Mouse (Mus musculus): ENCODE measurements around the gene Kremen1.
A peak's percentile ranks its signal among the peaks of the same experiment; 100 is the strongest.

Gene Kremen1

GRCm38 (mm10) chr11:5215401-5216187 is 45.8 kb downstream of the Kremen1 start:
- no peak for DNase-seq (ENCODE audit: low read depth)

DNA sequence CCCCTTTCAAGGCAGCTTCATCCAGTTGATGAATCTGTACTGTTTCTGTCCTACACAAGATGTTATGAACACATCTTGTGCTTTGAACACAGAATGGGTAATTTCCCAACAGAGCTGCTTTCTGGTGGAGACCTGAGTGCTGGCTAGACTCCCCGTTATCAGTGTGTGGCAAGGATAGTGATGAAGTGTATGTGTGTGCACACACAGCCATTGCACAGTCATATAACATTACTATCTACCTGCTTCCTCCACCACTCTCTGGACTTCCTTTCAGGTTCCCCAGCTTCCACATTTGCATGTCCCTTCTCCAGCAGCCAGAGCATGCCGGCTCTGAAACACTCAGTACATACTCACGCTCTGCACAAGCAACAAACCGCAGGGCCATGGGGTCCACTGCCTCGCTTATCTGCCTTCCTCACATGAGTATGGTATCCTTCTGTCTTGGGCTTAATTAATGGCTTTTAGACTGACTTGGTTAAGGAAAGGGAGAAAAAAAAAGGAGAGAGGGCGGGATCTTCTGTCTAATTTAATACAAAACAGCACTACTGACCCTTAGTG is 46.8 kb downstream of the Kremen1 start:
- DNase-seq (ENCODE audit: low read depth) = no peak

DNA sequence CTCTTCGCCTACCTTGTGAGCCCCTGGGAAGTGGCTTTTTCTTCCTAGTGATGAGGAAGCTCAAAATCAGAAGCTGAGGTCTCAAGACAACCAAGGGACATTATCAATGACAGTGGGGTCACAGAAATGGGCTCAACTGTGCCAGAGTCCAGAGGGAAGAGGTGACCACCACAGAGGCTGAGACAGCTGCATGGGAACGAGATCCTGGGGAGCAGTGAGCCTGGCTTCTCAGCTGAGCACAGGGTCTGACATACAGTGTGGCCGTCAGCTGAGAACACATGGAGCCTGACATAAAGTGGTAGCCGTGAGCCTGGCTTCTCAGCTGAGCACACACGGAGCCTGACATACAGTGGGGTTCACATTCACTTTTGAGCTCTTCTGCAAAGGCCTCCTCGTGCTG is 58.3 kb downstream of the Kremen1 start:
- no peak for DNase-seq (ENCODE audit: low read depth)

DNA sequence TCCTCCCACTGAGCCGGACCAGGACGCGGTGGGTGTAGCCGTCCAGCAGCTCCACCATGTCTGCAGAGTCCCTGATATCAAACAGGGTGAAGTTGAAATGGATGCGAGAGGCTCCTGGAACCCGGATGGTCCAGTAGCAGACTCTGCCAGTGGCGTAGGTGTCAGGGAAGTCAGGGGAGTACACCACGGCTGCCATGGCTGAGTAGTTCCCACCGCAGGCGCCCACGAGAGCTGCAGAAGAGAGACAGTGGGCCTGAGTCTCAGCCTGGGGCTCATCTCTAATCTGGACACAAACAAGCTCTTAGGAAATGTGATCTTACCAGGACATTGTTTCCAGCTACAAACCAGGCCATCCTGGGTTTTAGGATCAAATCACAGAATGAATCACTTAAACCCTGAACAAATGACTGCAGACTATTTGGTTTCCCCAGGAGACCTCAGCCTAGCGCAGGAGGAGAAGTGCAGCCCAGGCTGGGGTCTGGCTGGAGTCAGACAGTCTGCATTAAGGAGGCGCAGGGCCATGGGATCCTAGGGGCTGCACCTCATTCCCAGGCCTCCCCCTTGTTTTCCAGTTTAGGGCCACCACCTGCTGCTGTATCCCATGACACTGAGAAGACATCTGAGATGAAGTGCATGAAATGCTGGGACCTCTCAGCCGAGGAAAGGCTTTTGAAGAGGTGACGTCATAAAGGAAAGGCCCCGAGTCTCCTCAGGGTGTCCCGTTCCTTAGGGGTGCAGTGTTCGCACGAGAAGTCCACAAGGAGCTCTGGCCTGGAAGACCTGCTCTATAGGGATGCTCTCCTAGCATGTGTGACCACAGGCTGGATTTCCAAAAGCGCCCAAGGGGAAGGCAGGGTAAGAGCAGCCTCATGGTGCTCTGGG is 59.3 kb downstream of the Kremen1 start:
- DNase-seq (ENCODE audit: low read depth) = no peak

- no peak for DNase-seq (ENCODE audit: low read depth)
Measured at GRCm38 (mm10) chr11:5199879-5200278, 61.5 kb downstream of the Kremen1 start.

GRCm38 (mm10) chr11:5197068-5197467 is 64.3 kb downstream of the Kremen1 start:
- no peak for DNase-seq (ENCODE audit: low read depth)

DNA sequence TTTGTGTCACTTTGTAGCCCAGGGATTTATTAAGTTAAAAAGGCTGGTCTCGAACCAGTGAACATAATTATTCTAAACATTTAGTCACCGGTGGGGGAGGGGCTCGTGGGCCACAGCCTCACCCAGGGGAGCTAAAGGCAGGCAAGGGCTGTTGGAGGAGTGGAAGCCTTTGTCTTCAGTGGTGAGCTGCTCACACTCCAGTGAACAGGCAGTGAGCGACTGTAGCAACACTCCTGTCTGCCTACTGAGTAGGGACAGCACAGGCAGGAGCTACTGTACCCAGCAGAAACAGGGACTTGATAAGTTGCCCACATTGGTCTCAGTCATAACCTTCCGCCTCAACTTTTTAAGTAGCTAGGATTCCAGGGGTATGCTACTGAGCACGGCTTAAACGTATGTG is 64.8 kb downstream of the Kremen1 start:
- no peak for DNase-seq (ENCODE audit: low read depth)

DNA sequence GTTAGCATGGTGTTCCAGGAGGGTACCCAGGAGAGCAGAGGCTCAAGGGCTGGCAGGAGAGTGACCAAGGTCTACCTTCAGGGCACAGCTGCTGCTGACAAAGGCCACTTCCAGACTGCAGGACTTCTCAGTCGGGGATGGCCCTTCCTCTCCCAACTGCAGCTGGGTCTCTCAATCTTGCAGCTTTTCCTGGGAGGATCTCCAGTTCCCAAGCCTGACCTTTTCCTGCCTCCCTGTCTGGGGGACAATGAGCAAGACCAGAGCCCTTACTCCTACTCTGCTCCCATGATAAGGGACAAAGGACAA is 67.8 kb downstream of the Kremen1 start:
- no peak for DNase-seq (ENCODE audit: low read depth)

GRCm38 (mm10) chr11:5192840-5193575 is 68.3 kb downstream of the Kremen1 start:
- DNase-seq (ENCODE audit: low read depth) = no peak

GRCm38 (mm10) chr11:5192084-5192516 is 69.3 kb downstream of the Kremen1 start:
- DNase-seq (ENCODE audit: low read depth) = no peak

- no peak for DNase-seq (ENCODE audit: low read depth)
Measured at GRCm38 (mm10) chr11:5189239-5189933, 72.0 kb downstream of the Kremen1 start.

DNA sequence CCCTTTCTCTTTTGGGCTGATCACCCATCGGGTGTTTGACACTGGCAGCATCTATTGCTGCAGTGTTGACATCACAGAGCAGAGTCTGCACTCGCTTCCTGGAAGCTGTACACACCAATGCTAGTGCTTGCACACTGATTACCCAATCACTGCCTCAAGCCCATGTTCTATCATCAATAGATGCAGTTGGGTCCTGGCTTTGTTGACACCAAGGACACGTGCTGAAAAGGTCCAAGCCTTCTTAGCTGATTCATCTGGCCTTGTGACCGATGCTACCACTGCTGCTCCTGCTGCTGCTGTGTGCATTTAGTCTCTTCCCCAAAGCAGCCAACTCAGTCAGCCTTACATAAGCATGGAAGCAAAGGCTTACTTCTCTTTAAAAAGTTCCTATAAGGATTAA is 73.2 kb downstream of the Kremen1 start:
- no peak for DNase-seq (ENCODE audit: low read depth)

- DNase-seq (ENCODE audit: low read depth) = no peak
Measured at GRCm38 (mm10) chr11:5184832-5185231, 76.5 kb downstream of the Kremen1 start.

DNA sequence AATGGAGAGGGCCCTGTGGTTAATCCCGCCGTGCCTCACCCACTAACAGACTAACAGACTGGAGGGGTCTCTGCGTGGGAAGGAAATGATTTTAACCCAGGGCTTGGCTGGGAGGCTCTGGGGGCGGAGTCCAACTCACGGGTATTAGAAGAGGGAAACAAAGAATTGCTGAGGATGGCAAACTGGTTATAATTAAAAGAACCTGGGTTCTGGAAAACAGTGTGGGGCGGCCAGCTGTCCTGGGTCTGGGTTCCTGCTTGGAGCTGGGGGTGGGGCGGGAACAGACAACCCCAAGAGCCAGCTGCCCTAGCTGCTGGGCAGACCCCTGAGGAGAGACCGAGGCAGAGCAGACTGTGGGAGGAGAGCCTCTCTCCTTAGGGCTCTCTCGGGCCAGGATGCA is 77.1 kb downstream of the Kremen1 start:
- DNase-seq (ENCODE audit: low read depth) = no peak

DNA sequence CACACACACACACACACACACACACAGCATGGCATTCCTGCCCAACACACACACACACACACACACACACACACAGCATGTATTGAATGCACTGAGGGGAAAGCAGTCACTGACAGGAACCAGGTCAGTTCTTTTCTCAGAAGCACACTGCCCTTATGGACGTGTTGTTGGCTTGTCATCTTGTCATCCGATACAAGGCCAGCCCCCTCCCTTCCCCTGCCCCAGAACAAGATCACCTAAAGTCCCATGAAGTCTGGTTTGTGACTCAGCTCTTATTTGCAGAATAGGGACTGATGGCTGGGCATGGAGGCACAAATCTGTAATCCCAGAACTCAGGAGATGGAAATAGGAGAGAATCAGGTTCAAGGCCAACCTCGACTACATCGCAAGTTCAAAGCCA is 78.5 kb downstream of the Kremen1 start:
- DNase-seq (ENCODE audit: low read depth) = no peak

- peak; percentile 64 for DNase-seq (ENCODE audit: low read depth)
Measured at GRCm38 (mm10) chr11:5181850-5182404, 79.4 kb downstream of the Kremen1 start.

DNA sequence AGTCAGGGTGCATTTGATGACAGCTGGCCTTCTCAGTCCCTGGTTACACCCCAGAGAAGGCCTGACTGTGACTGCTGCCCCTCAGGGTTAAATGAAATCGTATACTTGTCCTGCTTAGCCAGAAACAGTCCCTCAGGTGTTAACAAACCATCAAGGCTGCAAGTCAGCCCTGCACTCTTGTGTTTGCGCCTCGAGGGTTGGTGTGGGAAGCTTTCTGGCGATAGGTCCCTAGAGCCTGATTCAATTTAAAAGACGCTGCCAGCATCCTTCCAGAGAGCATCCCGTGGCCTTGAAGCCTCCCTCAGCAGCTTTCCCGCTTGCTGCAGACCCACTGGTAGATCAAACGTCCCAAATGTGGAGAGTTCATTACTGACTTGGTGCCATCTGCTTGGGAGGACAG is 82.0 kb downstream of the Kremen1 start:
- DNase-seq (ENCODE audit: low read depth) = no peak

DNA sequence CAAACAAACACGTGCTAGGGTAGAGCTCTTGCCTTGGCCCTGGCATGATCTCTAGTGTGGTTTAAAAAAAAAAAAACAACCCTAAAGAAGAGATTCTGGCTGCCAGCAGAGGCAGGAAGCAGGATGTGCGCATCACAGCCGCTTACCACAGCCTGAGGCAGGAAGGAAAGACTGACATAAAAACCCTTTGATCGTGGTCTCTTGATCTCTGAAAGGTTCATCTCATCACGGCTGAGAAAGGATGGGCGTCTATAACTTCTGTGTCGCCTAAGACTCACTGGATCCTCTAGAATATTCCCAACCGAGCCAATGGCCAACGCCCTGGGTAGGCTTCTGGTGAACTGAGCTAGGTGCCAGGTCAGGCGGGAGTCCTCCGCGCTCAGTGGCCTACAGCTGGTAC is 84.2 kb downstream of the Kremen1 start:
- no peak for DNase-seq (ENCODE audit: low read depth)

- DNase-seq (ENCODE audit: low read depth) = no peak
Measured at GRCm38 (mm10) chr11:5176685-5177084, 84.7 kb downstream of the Kremen1 start.

- DNase-seq (ENCODE audit: low read depth) = no peak
Measured at GRCm38 (mm10) chr11:5175866-5176265, 85.5 kb downstream of the Kremen1 start.

DNA sequence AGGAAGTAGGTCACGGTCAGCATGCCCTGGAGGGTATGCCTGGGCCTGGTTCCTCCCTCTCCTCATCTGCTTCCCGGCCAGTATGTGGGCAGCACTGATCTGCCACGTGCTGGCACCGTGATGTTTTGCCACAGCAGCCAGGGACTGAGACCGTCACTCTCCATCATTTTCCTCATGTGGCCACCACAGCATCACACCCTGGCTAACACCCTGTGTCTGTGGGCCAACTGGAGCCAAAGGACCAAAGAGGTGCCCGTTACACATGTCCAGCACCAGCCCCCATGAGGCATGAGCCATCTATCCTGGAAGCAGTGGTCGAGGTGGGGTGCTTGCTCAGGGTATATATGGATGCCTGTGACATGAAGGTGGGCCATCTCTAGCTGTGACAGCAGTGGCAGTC is 86.2 kb downstream of the Kremen1 start:
- DNase-seq (ENCODE audit: low read depth) = no peak

Data from c-Kit-positive CD71-positive TER-119-negative erythroid progenitor cells, embryonic 14.5 days (primary cell).